In the genomic region with DNA sequence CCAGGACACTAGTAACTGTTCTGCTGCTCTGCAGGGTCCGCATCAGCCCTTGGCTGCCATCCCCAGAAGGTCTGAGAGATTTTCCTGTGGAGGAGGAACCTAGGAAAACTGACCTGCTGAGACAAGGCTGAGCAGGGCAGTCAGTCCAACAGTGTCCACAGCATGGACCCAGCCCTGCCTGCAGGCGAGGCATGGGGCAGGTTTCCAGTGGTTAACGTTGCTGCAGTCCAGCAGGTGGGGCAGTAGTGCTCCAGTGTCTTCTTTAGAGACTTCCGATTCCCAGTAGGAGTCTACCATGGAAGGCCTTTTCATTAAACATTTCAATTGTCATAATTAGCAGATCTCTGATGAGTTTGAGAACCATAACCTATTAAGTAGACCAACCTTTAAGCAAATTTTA, we compare ENCODE assay signal across 11 mouse cellular contexts. TPM values are rescaled to one million over a fixed set of nuclear protein-coding genes. Genes with fewer than 3 reads are reported as not detected.
DNase-seq lines count a peak whose midpoint lies in the region; ATAC-seq and TF ChIP-seq lines count a peak whose summit lies in the region.
"Had no signal": no experiment of that assay in that cellular context is flagged by ENCODE, and none has a peak within 500 bp of the region (broad histone marks: within the 10 kb centered on the region; RNA-seq: fewer than 3 reads in every experiment).

No protein-coding gene starts in this region.

- no peak overlapping the region for H3K4me3 ChIP-seq in liver, adult 2 months (ENCODE audit: insufficient read depth, low read depth, low read length)
- no peak overlapping the region for H3K4me3 ChIP-seq in liver, embryonic 12.5 days
- no peak overlapping the region for H3K4me3 ChIP-seq in kidney, adult 2 months (ENCODE audit: insufficient read depth, low read depth, low read length)
- H3K4me3 ChIP-seq: forebrain, embryonic 12.5 days; hindbrain, embryonic 13.5 days; limb, embryonic 13.5 days had no signal

- no peak overlapping the region for H3K27ac ChIP-seq in liver, adult 2 months (replicated peaks; ENCODE audit: insufficient read depth, low read depth, low read length)
- no peak overlapping the region for H3K27ac ChIP-seq in liver, embryonic 12.5 days
- H3K27ac ChIP-seq in kidney, adult 2 months (ENCODE audit: insufficient read depth, low read depth, low read length) = no peak overlapping the region
- H3K27ac ChIP-seq: forebrain, embryonic 12.5 days; hindbrain, embryonic 13.5 days; limb, embryonic 13.5 days had no signal

- no peak for ATAC-seq in liver, embryonic 12.5 days
- no peak for ATAC-seq in CD4-positive, CD25-positive, alpha-beta regulatory T cell, adult 4 months

- 46% methylated on average over 4 of the region's 4 CpGs for WGBS in liver, adult 2 months
- 41% methylated on average over 4 of the region's 4 CpGs for WGBS in liver, embryonic 12.5 days (ENCODE audit: insufficient replicate concordance)
- 29% methylated on average over 4 of the region's 4 CpGs for WGBS in kidney, adult 2 months

- H3K27me3 ChIP-seq in liver, adult 2 months (ENCODE audit: control insufficient read depth, insufficient read depth, low read length) = no peaks in the 10 kb centered on the region
- H3K27me3 ChIP-seq in liver, embryonic 12.5 days (replicated peaks) = peaks cover 6% of the 10 kb centered on the region; the same call in 1 of the 2 replicates
- H3K27me3 ChIP-seq in kidney, adult 2 months (replicated peaks; ENCODE audit: control insufficient read depth, insufficient read depth, low read length) = no peaks in the 10 kb centered on the region
- H3K27me3 ChIP-seq: limb, embryonic 13.5 days had no signal

- H3K4me2 ChIP-seq in liver, embryonic 12.5 days = no peak overlapping the region
- H3K4me2 ChIP-seq: forebrain, embryonic 12.5 days; hindbrain, embryonic 13.5 days; limb, embryonic 13.5 days had no signal

- no peak for TF ChIP-seq POLR2A in liver, adult 2 months (IDR thresholded peaks at IDR 0.05; ENCODE audit: extremely low read depth, insufficient read depth, low read length)
- TF ChIP-seq POLR2A in kidney, adult 2 months (IDR thresholded peaks at IDR 0.05; ENCODE audit: low read depth, low read length) = no peak

- H3K36me3 ChIP-seq in liver, adult 2 months (ENCODE audit: control insufficient read depth, insufficient read depth, low read length) = no peaks in the 10 kb centered on the region
- H3K36me3 ChIP-seq in liver, embryonic 12.5 days = no peaks in the 10 kb centered on the region
- no peaks in the 10 kb centered on the region for H3K36me3 ChIP-seq in kidney, adult 2 months (ENCODE audit: control insufficient read depth, insufficient read depth, low read length)
- H3K36me3 ChIP-seq: forebrain, embryonic 12.5 days; hindbrain, embryonic 13.5 days; limb, embryonic 13.5 days had no signal

- no peaks in the 10 kb centered on the region for H3K9me3 ChIP-seq in liver, embryonic 12.5 days (replicated peaks)
- H3K9me3 ChIP-seq: forebrain, embryonic 12.5 days; hindbrain, embryonic 13.5 days had no signal

- H3K4me1 ChIP-seq in liver, adult 2 months (ENCODE audit: control insufficient read depth, insufficient read depth, low read length) = no peaks in the 10 kb centered on the region
- H3K4me1 ChIP-seq in liver, embryonic 12.5 days = peaks cover 4% of the 10 kb centered on the region
- H3K4me1 ChIP-seq in kidney, adult 2 months (ENCODE audit: control insufficient read depth, insufficient read depth, low read length) = no peaks in the 10 kb centered on the region
- H3K4me1 ChIP-seq: forebrain, embryonic 12.5 days; hindbrain, embryonic 13.5 days; limb, embryonic 13.5 days had no signal

- H3K79me2 ChIP-seq in liver, adult 2 months (ENCODE audit: control insufficient read depth, insufficient read depth, low read length) = no peaks in the 10 kb centered on the region

- no peak overlapping the region for H3K9ac ChIP-seq in liver, adult 2 months (ENCODE audit: low read depth, low read length)
- H3K9ac ChIP-seq in liver, embryonic 12.5 days = no peak overlapping the region
- H3K9ac ChIP-seq: forebrain, embryonic 12.5 days; hindbrain, embryonic 13.5 days; limb, embryonic 13.5 days had no signal

- no peak for DNase-seq in liver, adult 2 months (ENCODE audit: extremely low read depth, low read depth, low spot score)
- peak; percentile 56 for DNase-seq in NIH3T3 (ENCODE audit: low read depth)
- peak; percentile 50 for DNase-seq in kidney, adult 2 months
- DNase-seq in lung, postnatal 36 days = peak; percentile 54
- DNase-seq in frontal cortex, adult 2 months (ENCODE audit: extremely low spot score in 1 of 2, low spot score in 1 of 2) = no peak
- DNase-seq: right cerebral cortex, postnatal 14 days had no signal

- peak; percentile 38 for TF ChIP-seq CTCF in liver, adult 2 months (IDR thresholded peaks at IDR 0.05; ENCODE audit: low read depth, low read length)
- peak; percentile 52; the same call in 1 of the 2 replicates for TF ChIP-seq CTCF in kidney, adult 2 months (conservative IDR thresholded peaks at IDR 0.05; ENCODE audit: insufficient read depth, insufficient read length, low read depth, low read length)

RNA-seq across cellular contexts. Expression of gene Med15, which starts 10.6 kb away (rescaled TPM):
- total RNA-seq in liver, adult 2 months (2014; rRNA removed) = 14.8 and 23.4 TPM in 2 replicates
- 32.6 and 49.7 TPM in 2 replicates for polyA plus RNA-seq in liver, adult 2 months (2012; rRNA removed)
- 24.2 and 25.2 TPM in 2 replicates for polyA plus RNA-seq in liver, embryonic 12.5 days (2016; fragmentation: Nextera tagmentation; extraction: Ambion mirVana)
- polyA plus RNA-seq in kidney, adult 2 months (2012; rRNA removed) = 48.6 and 54.3 TPM in 2 replicates
- 74.4 and 77.8 TPM in 2 replicates for polyA plus RNA-seq in frontal cortex, adult 2 months (2012; rRNA removed)
- polyA plus RNA-seq in CD4-positive, CD25-positive, alpha-beta regulatory T cell, adult 4 months (2017; shearing (Covaris generic)) = 100 to 1,000 TPM in 1 of 2 experiments, 10 to 100 TPM in 1; 67.1 to 128 TPM

RNA-seq across cellular contexts. Expression of gene Klhl22, which starts 16.1 kb away (rescaled TPM):
- total RNA-seq in liver, adult 2 months (2014; rRNA removed) = 9.7 and 10.2 TPM in 2 replicates
- polyA plus RNA-seq in liver, adult 2 months (2012; rRNA removed) = 25.5 and 28.2 TPM in 2 replicates
- 23.5 and 24.0 TPM in 2 replicates for polyA plus RNA-seq in liver, embryonic 12.5 days (2016; fragmentation: Nextera tagmentation; extraction: Ambion mirVana)
- 50.9 and 69.4 TPM in 2 replicates for polyA plus RNA-seq in kidney, adult 2 months (2012; rRNA removed)
- polyA plus RNA-seq in frontal cortex, adult 2 months (2012; rRNA removed) = 88.5 and 106 TPM in 2 replicates
- 10 to 100 TPM; 15.6 to 30.9 TPM for polyA plus RNA-seq in CD4-positive, CD25-positive, alpha-beta regulatory T cell, adult 4 months (2017; shearing (Covaris generic))

RNA-seq across cellular contexts. Expression of gene Scarf2, which starts 53.8 kb away (rescaled TPM):
- 1.8 and 2.3 TPM in 2 replicates for total RNA-seq in liver, adult 2 months (2014; rRNA removed)
- polyA plus RNA-seq in liver, adult 2 months (2012; rRNA removed) = 6.2 and 7.7 TPM in 2 replicates
- polyA plus RNA-seq in liver, embryonic 12.5 days (2016; fragmentation: Nextera tagmentation; extraction: Ambion mirVana) = 4.9 and 5.2 TPM in 2 replicates
- 26.8 and 38.2 TPM in 2 replicates for polyA plus RNA-seq in kidney, adult 2 months (2012; rRNA removed)
- 4.7 and 4.8 TPM in 2 replicates for polyA plus RNA-seq in frontal cortex, adult 2 months (2012; rRNA removed)
- not detected for polyA plus RNA-seq in CD4-positive, CD25-positive, alpha-beta regulatory T cell, adult 4 months (2017; shearing (Covaris generic))

Comparison
In these comparisons a context has a peak if more than half of its experiments do, and no peak if none do; other contexts are left out.
1. DNase-seq: peak in NIH3T3 (single experiment), kidney, adult 2 months (single experiment) and lung, postnatal 36 days (single experiment); none in liver, adult 2 months (single experiment) and frontal cortex, adult 2 months (0 of 2).